Mouse (Mus musculus) limb, embryonic 11.5 days (tissue): ENCODE results near the gene Slc38a11. TPM values are rescaled to one million over a fixed set of nuclear protein-coding genes. Genes with fewer than 3 reads are reported as not detected.

Source experiments
- ATAC-seq: fragments of 200-750 bp; cut with Nextera tagmentation; 2 replicates; pipeline ENCODE4 v1.8.0; 2017; ENCODE audit warnings: low read depth; ENCODE audit not compliant: insufficient number of reproducible peaks, low FRiP score, low TSS enrichment
- DNase-seq: peaks from one replicate; pipeline ENCODE4 v3.0.0-alpha.2; 2015; ENCODE audit warnings: low spot score
- H3K27ac ChIP-seq: fragments of 300-500 bp; sonication (generic); replicated peaks from 2 replicates; pipeline ENCODE4 v1.5.1; 2014; ENCODE audit warnings: low read depth, mild to moderate bottlenecking, low read length
- H3K27me3 ChIP-seq: fragments of 300-500 bp; sonication (generic); 2 replicates; pipeline ENCODE4 v1.6.1; 2014; ENCODE audit warnings: mild to moderate bottlenecking, low read length, mixed read lengths; ENCODE audit not compliant: control insufficient read depth, insufficient read depth
- H3K36me3 ChIP-seq: fragments of 300-500 bp; sonication (generic); 2 replicates; pipeline ENCODE4 v1.6.1; 2014; ENCODE audit warnings: mild to moderate bottlenecking, low read length, moderate library complexity, mixed read lengths; ENCODE audit not compliant: control insufficient read depth, insufficient read depth
- H3K4me1 ChIP-seq: fragments of 300-500 bp; sonication (generic); 2 replicates; pipeline ENCODE4 v1.6.1; 2014; ENCODE audit warnings: low read length, mixed read lengths; ENCODE audit not compliant: control insufficient read depth, insufficient read depth
- H3K4me2 ChIP-seq: fragments of 300-500 bp; sonication (generic); 2 replicates; pipeline ENCODE4 v1.6.1; 2014; ENCODE audit warnings: low read depth, mild to moderate bottlenecking, moderate library complexity; ENCODE audit not compliant: severe bottlenecking
- H3K4me3 ChIP-seq: fragments of 300-500 bp; sonication (generic); 2 replicates; pipeline ENCODE4 v1.5.1; 2014; ENCODE audit warnings: low read depth, low read length
- H3K9ac ChIP-seq: fragments of 300-500 bp; sonication (generic); 2 replicates; pipeline ENCODE4 v1.6.1; 2014; ENCODE audit warnings: mild to moderate bottlenecking, low read length
- H3K9me3 ChIP-seq: fragments of 300-500 bp; sonication (generic); 2 replicates; pipeline ENCODE4 v1.6.1; 2016; ENCODE audit warnings: low read length; ENCODE audit not compliant: control insufficient read depth
- WGBS: fragments of 180-500 bp; shearing (Covaris S2); extraction: QIAGEN DNeasy Blood & Tissue Kit; methylation state at CpG from one replicate; pipeline ENCODE4 v1.1.7; 2014; 5-methylcytosine and 5-hydroxymethylcytosine counted together
- polyA plus RNA-seq: library from polyadenylated mRNA; unstranded; fragments of >200 nt; fragmentation: Nextera tagmentation; extraction: Ambion mirVana; gene quantifications from 2 replicates; pipeline ENCODE4 v1.2.1, GENCODE M21; 2014

Gene Slc38a11
- polyA plus RNA-seq, 1 experiment from 2014 or later = 0.37 TPM

DNA sequence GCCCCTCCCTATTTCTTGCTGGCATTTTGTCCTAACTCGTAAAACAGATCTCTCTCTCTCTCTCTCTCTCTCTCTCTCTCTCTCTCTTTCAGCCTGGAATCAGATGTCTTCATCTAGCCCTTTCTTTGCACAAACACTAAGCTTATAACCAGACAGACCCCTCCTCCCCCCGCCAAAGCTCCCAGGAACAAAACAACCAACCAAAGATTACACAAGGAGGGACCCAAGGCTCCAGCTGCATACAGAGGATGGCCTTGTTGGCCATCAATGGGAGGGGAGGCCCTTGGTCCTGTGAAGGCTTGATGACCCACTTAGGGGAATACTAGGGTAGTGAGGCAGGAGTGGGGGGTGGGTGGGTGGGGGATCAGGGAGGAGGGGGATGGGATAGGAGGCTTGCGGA is 52.6 kb downstream of the Slc38a11 start:
- no peaks in the 10 kb centered on the region for H3K4me1 ChIP-seq
- no peaks in the 10 kb centered on the region for H3K27me3 ChIP-seq
- H3K27ac ChIP-seq = no peak overlapping the region
- WGBS = 67% methylated on average over 3 of the region's 3 CpGs
- DNase-seq (no peak), ATAC-seq (no peak)
- H3K9me3 ChIP-seq = no peaks in the 10 kb centered on the region
- H3K4me3 ChIP-seq = no peak overlapping the region
- no peak overlapping the region for H3K9ac ChIP-seq
- no peaks in the 10 kb centered on the region for H3K36me3 ChIP-seq
- H3K4me2 ChIP-seq = no peak overlapping the region

DNA sequence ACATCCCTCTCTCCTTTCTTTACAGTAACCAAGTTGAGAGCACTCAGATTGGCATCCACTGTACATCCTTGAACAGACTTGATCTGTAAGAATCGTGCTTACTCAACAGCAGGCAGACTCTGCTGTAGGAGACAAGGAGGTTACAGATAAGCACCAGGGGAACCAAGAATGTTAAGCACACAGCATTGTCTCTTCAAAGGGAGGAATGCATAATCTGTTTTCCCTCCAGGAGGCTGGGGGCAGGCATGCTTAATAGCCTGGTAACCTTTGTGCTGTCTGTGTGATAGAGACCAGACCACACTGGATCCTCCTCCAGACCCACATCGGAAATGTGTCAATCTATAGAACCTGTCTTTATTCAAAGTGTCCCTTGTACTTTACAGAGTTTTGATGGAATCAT is 67.3 kb downstream of the Slc38a11 start:
- Histone ChIP-seq H3K4me2 (no peak overlapping the region), H3K9me3 (no peaks in the 10 kb centered on the region), H3K36me3 (no peaks in the 10 kb centered on the region), H3K27ac (no peak overlapping the region), H3K9ac (no peak overlapping the region), H3K4me3 (no peak overlapping the region), H3K27me3 (no peaks in the 10 kb centered on the region), H3K4me1 (no peaks in the 10 kb centered on the region)
- ATAC-seq = no peak
- WGBS = 21% methylated on average over 2 of the region's 2 CpGs
- no peak for DNase-seq

DNA sequence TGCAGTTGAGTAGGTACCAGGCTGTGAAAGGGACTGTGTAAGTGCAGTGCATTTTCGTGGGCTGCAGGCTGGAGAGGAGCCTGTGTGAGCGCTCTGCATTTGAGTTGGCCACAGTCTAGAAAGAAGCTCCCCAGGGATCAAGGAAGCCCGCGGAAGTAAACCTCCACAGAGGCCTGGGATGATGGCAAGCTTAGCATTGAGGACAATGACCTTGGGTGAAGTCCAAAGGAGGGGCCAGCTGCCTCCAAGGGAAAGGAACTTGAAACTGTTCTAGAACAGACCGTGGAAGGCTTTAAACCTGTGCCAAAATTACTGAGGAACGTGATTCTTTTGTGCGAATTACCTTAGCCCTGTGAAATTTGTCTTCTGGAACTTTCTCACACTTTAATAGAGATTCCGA is 69.7 kb downstream of the Slc38a11 start:
- H3K9me3 ChIP-seq = no peaks in the 10 kb centered on the region
- DNase-seq (no peak), ATAC-seq (no peak)
- H3K4me3 ChIP-seq = no peak overlapping the region
- 87% methylated on average over 8 of the region's 8 CpGs for WGBS
- H3K4me2 ChIP-seq = no peak overlapping the region
- H3K27ac ChIP-seq = no peak overlapping the region
- no peaks in the 10 kb centered on the region for H3K36me3 ChIP-seq
- H3K4me1 ChIP-seq = no peaks in the 10 kb centered on the region
- no peak overlapping the region for H3K9ac ChIP-seq
- no peaks in the 10 kb centered on the region for H3K27me3 ChIP-seq

DNA sequence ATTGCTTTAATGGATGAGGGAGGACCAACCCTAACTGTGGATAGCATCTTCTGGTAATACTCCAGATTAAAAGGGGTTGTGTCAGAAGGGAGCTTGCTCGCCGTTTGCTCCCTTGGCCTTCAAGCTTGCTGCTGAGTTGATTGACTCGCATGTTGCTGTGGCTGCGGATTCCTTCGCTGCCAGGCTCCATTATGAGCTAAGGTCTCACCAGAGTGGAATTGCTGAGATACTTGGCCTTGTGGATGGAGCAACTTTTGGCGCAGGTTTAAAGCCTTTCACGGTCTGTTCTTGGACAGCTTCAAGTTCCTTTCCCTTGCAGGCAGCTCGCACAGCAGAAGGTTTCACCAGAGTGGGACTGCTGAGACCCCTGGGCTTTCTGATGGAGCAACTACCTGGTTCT is 70.4 kb downstream of the Slc38a11 start:
- WGBS = 94% methylated on average over 8 of the region's 8 CpGs
- H3K4me3 ChIP-seq = no peak overlapping the region
- no peaks in the 10 kb centered on the region for H3K27me3 ChIP-seq
- H3K36me3 ChIP-seq = no peaks in the 10 kb centered on the region
- no peak for DNase-seq
- H3K4me2 ChIP-seq = no peak overlapping the region
- no peak for ATAC-seq
- no peaks in the 10 kb centered on the region for H3K4me1 ChIP-seq
- no peak overlapping the region for H3K9ac ChIP-seq
- no peak overlapping the region for H3K27ac ChIP-seq
- H3K9me3 ChIP-seq = no peaks in the 10 kb centered on the region

DNA sequence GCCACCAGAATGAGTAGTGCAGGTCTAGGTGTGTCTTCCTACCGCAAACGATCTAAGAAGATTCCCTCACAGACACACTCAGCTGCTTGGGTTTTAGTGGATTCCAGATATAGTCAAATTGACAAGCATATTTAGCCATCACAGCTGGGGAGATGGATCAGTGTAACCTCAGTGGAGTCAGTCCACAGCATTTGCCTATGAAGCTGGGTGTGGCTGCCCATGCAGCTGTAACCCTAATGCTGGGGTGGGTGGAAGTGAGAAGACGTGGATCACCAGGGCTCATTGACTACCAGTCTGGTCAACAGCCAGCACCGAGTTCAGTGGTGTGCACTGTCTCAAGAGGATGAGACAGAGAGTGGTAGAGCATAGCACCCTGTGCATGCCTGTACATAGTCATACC is 74.1 kb downstream of the Slc38a11 start:
- no peaks in the 10 kb centered on the region for H3K9me3 ChIP-seq
- no peaks in the 10 kb centered on the region for H3K4me1 ChIP-seq
- H3K36me3 ChIP-seq = no peaks in the 10 kb centered on the region
- H3K27ac ChIP-seq = no peak overlapping the region
- DNase-seq = no peak
- no peak overlapping the region for H3K9ac ChIP-seq
- ATAC-seq = no peak
- H3K4me3 ChIP-seq = no peak overlapping the region
- 79% methylated on average over 4 of the region's 4 CpGs for WGBS
- H3K27me3 ChIP-seq = no peaks in the 10 kb centered on the region
- H3K4me2 ChIP-seq = no peak overlapping the region

GRCm38 (mm10) chr2:65288696-65289095 is 75.1 kb downstream of the Slc38a11 start:
- H3K4me3 ChIP-seq = no peak overlapping the region
- H3K9me3 ChIP-seq = no peaks in the 10 kb centered on the region
- H3K9ac ChIP-seq = no peak overlapping the region
- H3K36me3 ChIP-seq = no peaks in the 10 kb centered on the region
- DNase-seq (no peak), ATAC-seq (no peak)
- H3K27ac ChIP-seq = no peak overlapping the region
- H3K27me3 ChIP-seq = no peaks in the 10 kb centered on the region
- H3K4me1 ChIP-seq = no peaks in the 10 kb centered on the region
- H3K4me2 ChIP-seq = no peak overlapping the region
- 87% methylated on average over 1 of the region's 1 CpGs for WGBS

DNA sequence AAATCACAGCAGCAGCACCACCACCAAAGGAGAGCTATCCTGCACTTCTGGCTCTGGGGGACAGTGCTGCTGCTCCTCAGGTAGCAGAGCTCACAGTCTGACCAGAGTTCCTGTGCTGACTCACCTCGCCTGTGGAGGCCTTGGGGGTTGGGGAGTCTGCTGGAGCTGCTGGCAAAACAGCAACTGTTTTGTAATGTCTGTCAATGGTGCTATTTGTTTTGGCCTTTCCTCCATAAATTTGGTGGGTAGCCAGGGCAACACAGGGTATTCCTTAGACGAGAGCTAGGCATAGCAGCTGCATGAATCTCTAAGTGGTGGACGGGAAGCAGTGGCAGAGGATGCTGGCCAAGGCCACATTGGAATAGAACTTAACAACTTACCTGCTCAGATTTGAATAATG is 78.5 kb downstream of the Slc38a11 start:
- no peak overlapping the region for H3K27ac ChIP-seq
- no peak overlapping the region for H3K9ac ChIP-seq
- DNase-seq (no peak), ATAC-seq (no peak)
- no peaks in the 10 kb centered on the region for H3K27me3 ChIP-seq
- H3K4me2 ChIP-seq = no peak overlapping the region
- H3K4me3 ChIP-seq = no peak overlapping the region
- 53% methylated on average over 3 of the region's 3 CpGs for WGBS
- H3K36me3 ChIP-seq = no peaks in the 10 kb centered on the region
- no peaks in the 10 kb centered on the region for H3K4me1 ChIP-seq
- H3K9me3 ChIP-seq = no peaks in the 10 kb centered on the region

- 90% methylated on average over 6 of the region's 6 CpGs for WGBS
- no peak for DNase-seq
- H3K4me1 ChIP-seq = no peaks in the 10 kb centered on the region
- H3K4me2 ChIP-seq = no peak overlapping the region
- no peak overlapping the region for H3K27ac ChIP-seq
- H3K4me3 ChIP-seq = no peak overlapping the region
- no peaks in the 10 kb centered on the region for H3K36me3 ChIP-seq
- no peaks in the 10 kb centered on the region for H3K27me3 ChIP-seq
- no peak overlapping the region for H3K9ac ChIP-seq
- H3K9me3 ChIP-seq = no peaks in the 10 kb centered on the region
- ATAC-seq = no peak
These were observed 80.9 kb downstream of the Slc38a11 start for GRCm38 (mm10) chr2:65282979-65283378.

DNA sequence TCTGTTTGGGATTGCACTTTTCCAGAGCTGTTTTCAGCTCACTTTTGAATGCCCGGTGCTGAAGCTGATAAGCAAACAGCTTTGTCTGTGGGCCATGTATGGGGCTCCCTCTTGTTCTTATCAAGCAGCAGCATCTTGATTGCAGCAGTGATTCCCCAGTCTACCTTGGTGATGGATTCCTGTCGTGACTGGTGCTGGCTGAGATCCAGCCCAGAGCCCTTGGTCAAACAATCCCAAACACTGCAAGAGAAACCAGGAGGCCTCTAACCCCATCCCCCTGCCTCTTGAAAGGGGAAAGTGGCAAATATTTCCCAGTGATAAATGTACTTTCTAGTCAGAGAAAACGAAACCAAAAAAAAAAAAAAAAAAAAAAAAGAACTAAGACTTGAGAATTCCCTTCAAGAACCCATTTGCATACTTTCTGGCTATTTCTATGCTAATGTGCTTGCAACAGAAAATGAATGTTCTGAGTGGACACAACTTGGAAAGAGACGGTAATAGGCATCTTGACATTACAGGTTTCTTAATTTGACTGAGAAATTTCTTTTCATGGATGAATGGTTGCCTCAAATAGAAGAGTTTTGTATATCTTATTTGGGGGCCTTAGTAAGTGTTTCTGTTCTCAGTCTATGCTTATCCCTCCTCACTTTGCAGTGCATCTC is 84.7 kb downstream of the Slc38a11 start:
- no peak for DNase-seq
- ATAC-seq = no peak

More for the DNA sequence above, 84.7 kb downstream of the Slc38a11 start:
- H3K4me3 ChIP-seq = no peak overlapping the region
- no peak overlapping the region for H3K9ac ChIP-seq
- H3K27me3 ChIP-seq = no peaks in the 10 kb centered on the region
- H3K4me1 ChIP-seq = no peaks in the 10 kb centered on the region
- no peaks in the 10 kb centered on the region for H3K36me3 ChIP-seq
- H3K4me2 ChIP-seq = no peak overlapping the region
- 38% methylated on average over 4 of the region's 4 CpGs for WGBS
- H3K9me3 ChIP-seq = no peaks in the 10 kb centered on the region
- no peak overlapping the region for H3K27ac ChIP-seq
